Mouse (Mus musculus) embryonic facial prominence, embryonic 11.5 days (tissue): ENCODE measurements at regions not wholly inside any gene's neighbourhood (a gene's known extent, or its start where the extent isn't known, plus 50 kb on each side); places are given as distances from the start of the nearest gene placed in this dataset.

Experiments
- ATAC-seq: fragments of 200-750 bp; cut with Nextera tagmentation; replicated peaks from 2 replicates; pipeline ENCODE4 v1.8.0; 2017; ENCODE audit warnings: low read depth; ENCODE audit not compliant: insufficient number of reproducible peaks, low FRiP score, low TSS enrichment
- DNase-seq: peaks from one replicate; pipeline ENCODE4 v3.0.0-alpha.2; 2015; ENCODE audit warnings: low spot score
- H3K27ac ChIP-seq: fragments of 300-500 bp; sonication (generic); replicated peaks from 2 replicates; pipeline ENCODE4 v1.5.1; 2014; ENCODE audit warnings: mild to moderate bottlenecking, low read depth, low read length, control low read depth
- H3K27me3 ChIP-seq: fragments of 300-500 bp; sonication (generic); 2 replicates; pipeline ENCODE4 v1.6.1; 2014; ENCODE audit warnings: mild to moderate bottlenecking, low read length, moderate library complexity, mixed read lengths; ENCODE audit not compliant: control insufficient read depth, insufficient read depth
- H3K36me3 ChIP-seq: fragments of 300-500 bp; sonication (generic); replicated peaks from 2 replicates; pipeline ENCODE4 v1.6.1; 2014; ENCODE audit warnings: low read depth, mild to moderate bottlenecking, low read length, moderate library complexity, mixed read lengths; ENCODE audit not compliant: control insufficient read depth, insufficient read depth
- H3K4me1 ChIP-seq: fragments of 300-500 bp; sonication (generic); 2 replicates; pipeline ENCODE4 v1.6.1; 2014; ENCODE audit warnings: low read length, mixed read lengths; ENCODE audit not compliant: control insufficient read depth, insufficient read depth
- H3K4me2 ChIP-seq: fragments of 300-500 bp; sonication (generic); 2 replicates; pipeline ENCODE4 v1.6.1; 2014; ENCODE audit warnings: low read depth, mild to moderate bottlenecking, control low read depth, low read length, moderate library complexity
- H3K4me3 ChIP-seq: fragments of 300-500 bp; sonication (generic); 2 replicates; pipeline ENCODE4 v1.5.1; 2014; ENCODE audit warnings: low read depth, low read length, control low read depth
- H3K9ac ChIP-seq: fragments of 300-500 bp; sonication (generic); replicated peaks from 2 replicates; pipeline ENCODE4 v1.6.1; 2014; ENCODE audit warnings: mild to moderate bottlenecking, control low read depth, low read length
- H3K9me3 ChIP-seq: fragments of 300-500 bp; sonication (generic); replicated peaks from 2 replicates; pipeline ENCODE4 v1.6.1; 2016; ENCODE audit warnings: mild to moderate bottlenecking, low read length, inconsistent platforms, mixed read lengths; ENCODE audit not compliant: control insufficient read depth
- WGBS: fragments of 180-500 bp; shearing (Covaris S2); extraction: QIAGEN DNeasy Blood & Tissue Kit; methylation state at CpG from one replicate; pipeline ENCODE4 v1.1.7; 2014; 5-methylcytosine and 5-hydroxymethylcytosine counted together

DNA sequence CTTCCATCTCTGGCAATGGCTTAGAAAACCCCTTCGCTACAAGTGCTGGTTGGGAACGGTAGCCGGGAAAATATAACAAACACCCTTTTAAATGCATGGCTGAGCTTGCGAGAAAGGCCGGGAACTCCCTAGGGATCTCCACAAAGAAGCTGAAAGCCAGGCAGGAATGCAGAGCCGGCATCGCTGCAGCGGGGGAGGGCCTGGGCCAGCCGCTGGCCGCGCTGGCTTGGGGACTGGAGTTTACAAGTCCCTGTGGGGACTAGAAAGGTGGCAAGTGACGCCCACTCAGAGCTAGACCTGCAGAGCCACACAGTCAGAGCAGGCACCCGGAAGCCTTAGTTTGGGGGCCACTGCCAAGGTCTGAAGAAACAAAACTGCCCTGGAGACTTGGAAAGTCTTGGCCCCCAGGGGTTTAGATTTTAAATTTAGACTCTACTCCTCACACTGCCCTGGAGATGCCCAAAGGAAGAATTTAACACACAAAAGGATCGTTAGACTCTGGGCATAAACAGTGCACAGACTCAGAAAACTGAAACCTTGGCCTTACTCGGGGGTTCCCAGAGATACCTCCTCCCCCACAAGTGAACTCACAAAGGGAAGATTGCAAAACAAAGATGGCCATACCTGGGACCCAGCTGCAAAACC is 59.4 kb downstream of the 1700001O22Rik start:
- ATAC-seq (peak; percentile 71; the same call in 1 of the 2 replicates), DNase-seq (peak; percentile 83)
- 3% methylated on average over 15 of the region's 15 CpGs for WGBS
- peak overlapping the region; percentile 81 for H3K27ac ChIP-seq
- H3K36me3 ChIP-seq = no peaks in the 10 kb centered on the region
- no peak overlapping the region for H3K4me3 ChIP-seq
- no peaks in the 10 kb centered on the region for H3K27me3 ChIP-seq
- H3K9me3 ChIP-seq = no peaks in the 10 kb centered on the region
- H3K4me2 ChIP-seq = no peak overlapping the region
- peak overlapping the region; percentile 61 for H3K9ac ChIP-seq
- peaks cover 4% of the 10 kb centered on the region for H3K4me1 ChIP-seq

DNA sequence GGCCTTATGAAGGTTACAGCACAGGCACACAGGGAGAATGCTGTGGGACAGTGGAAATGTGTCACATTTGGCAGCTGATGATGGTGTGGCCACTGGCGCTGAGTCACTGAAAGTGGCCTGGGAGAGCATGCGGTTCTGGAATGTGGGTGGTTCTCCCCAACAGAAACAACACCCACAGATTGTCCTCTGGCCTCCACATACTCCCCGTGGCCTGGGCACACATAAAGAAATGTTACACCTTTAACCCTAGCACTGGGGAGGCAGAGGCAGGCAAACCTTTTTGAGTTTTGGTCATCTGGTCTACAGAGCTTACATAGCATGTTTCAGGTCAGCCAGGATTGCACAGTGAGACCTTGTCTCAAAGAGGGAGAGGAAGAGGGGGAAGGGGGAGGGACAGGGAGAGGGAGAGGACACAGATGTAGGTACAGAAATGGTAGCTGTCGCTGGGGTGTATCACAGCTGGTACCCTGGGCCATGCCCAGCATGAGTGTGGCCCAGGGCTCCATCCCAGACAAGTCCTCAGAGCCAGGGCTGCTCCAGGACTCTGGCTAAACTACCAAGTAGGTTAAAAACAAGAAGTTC is 60.1 kb downstream of the 1700001O22Rik start:
- no peak for ATAC-seq
- WGBS = 45% methylated on average over 4 of the region's 4 CpGs
- H3K4me2 ChIP-seq = no peak overlapping the region

DNA sequence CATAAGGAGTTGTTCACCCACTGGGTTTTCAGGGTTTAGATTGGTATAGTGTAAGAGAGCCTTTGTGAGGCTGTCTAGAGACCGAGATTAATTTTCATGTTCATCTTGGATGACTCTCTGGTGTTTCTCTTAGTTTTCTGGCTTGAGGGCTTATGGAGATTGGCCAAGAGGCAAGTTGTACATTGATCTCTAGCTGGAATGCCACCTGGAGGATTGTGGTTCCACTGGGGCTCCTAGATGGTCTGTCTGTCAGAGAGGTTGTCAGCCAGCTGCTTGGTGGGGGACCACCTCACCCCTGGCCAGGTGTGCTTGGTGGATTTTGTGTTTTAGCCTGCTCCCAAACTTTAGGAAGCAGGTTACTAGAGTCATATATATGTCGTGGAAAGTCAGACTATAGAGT is 62.0 kb downstream of the 1700001O22Rik start:
- no peak overlapping the region for H3K4me3 ChIP-seq
- H3K27ac ChIP-seq = no peak overlapping the region
- H3K4me2 ChIP-seq = no peak overlapping the region
- no peaks in the 10 kb centered on the region for H3K27me3 ChIP-seq
- DNase-seq = no peak
- H3K4me1 ChIP-seq = peaks cover 4% of the 10 kb centered on the region
- no peaks in the 10 kb centered on the region for H3K36me3 ChIP-seq
- H3K9me3 ChIP-seq = no peaks in the 10 kb centered on the region
- no peak overlapping the region for H3K9ac ChIP-seq
- no peak for ATAC-seq
- 86% methylated on average over 2 of the region's 2 CpGs for WGBS

More for the DNA sequence above, 60.1 kb downstream of the 1700001O22Rik start:
- H3K36me3 ChIP-seq = no peaks in the 10 kb centered on the region
- H3K9ac ChIP-seq = peak overlapping the region; percentile 61; the same call in 1 of the 2 replicates
- no peaks in the 10 kb centered on the region for H3K9me3 ChIP-seq
- H3K27me3 ChIP-seq = no peaks in the 10 kb centered on the region
- peaks cover 4% of the 10 kb centered on the region for H3K4me1 ChIP-seq
- no peak overlapping the region for H3K4me3 ChIP-seq
- no peak for DNase-seq
- H3K27ac ChIP-seq = peak overlapping the region; percentile 81

DNA sequence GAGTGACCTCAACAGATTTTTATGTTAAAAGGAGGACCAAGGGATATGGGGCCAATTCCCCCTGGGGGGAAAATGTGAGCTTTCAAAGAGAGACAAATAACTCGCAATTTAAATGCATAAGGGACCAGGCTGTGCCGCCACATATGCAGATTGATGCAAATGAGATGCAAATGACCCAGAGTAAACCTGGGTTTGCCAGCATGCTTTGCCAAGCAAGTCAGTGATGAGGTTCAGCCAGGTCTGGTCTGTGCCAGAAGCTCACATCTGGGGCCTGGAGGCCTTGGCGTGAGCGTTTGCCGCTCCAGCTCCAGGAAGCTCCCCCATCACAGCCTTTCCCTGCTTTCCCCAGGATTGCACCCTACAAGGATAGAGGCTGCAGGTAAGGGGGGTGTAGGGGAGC is 65.7 kb downstream of the 1700001O22Rik start:
- DNase-seq (no peak), ATAC-seq (no peak)
- H3K27ac ChIP-seq = no peak overlapping the region
- no peaks in the 10 kb centered on the region for H3K27me3 ChIP-seq
- no peaks in the 10 kb centered on the region for H3K36me3 ChIP-seq
- WGBS = 65% methylated on average over 5 of the region's 5 CpGs
- H3K4me3 ChIP-seq = no peak overlapping the region
- H3K4me2 ChIP-seq = no peak overlapping the region
- no peaks in the 10 kb centered on the region for H3K9me3 ChIP-seq
- H3K4me1 ChIP-seq = peaks cover 5% of the 10 kb centered on the region; the same call in 1 of the 2 replicates
- no peak overlapping the region for H3K9ac ChIP-seq

DNA sequence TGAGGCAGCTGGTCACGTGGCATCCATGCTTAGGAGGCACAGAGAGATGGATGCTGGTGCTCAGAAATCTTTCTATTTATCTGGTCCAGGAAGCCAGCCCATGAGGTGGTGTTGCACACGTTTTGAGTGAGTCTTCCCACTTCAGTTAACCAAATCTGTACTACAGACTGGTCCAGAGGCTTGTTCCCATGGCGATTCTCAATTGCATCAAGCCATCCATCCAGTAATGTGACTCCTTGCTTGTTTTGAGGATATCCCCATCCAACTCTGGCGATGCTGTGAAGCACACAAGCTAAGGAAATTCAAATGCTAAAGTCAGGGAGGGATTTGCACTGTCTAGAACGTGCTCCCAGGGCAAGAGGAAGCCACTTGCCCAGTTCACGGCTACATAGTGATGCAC is 66.8 kb downstream of the 1700001O22Rik start:
- Histone ChIP-seq H3K4me1 (peaks cover 5% of the 10 kb centered on the region; the same call in 1 of the 2 replicates), H3K9ac (no peak overlapping the region), H3K4me3 (no peak overlapping the region), H3K9me3 (no peaks in the 10 kb centered on the region), H3K27ac (no peak overlapping the region), H3K36me3 (no peaks in the 10 kb centered on the region), H3K27me3 (no peaks in the 10 kb centered on the region), H3K4me2 (no peak overlapping the region)
- 56% methylated on average over 6 of the region's 6 CpGs for WGBS
- ATAC-seq = no peak
- DNase-seq = no peak

DNA sequence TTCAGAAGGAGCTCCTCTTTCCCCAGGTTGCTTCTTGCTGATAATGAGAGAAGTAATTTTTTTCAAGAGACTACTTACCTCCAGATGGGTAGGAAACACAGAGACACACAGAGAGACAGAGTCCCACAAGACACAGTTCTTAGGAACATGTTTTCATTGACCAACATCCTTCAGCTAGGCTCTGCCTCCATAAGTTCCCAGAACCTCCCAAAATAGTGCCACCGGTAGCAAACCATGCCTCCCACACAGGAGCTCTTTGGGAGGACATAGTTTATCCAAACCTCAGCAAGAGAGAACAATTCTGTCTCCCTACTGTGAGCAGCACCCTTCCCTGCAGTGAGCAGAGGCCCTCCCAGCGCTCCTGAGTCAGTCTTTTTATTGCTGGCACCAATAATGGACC is 67.2 kb downstream of the 1700001O22Rik start:
- ATAC-seq (no peak), DNase-seq (no peak)
- Histone ChIP-seq H3K36me3 (no peaks in the 10 kb centered on the region), H3K4me1 (peaks cover 5% of the 10 kb centered on the region; the same call in 1 of the 2 replicates), H3K4me3 (no peak overlapping the region), H3K4me2 (no peak overlapping the region), H3K27ac (no peak overlapping the region), H3K9ac (no peak overlapping the region), H3K9me3 (no peaks in the 10 kb centered on the region), H3K27me3 (no peaks in the 10 kb centered on the region)
- WGBS = 46% methylated on average over 2 of the region's 2 CpGs

DNA sequence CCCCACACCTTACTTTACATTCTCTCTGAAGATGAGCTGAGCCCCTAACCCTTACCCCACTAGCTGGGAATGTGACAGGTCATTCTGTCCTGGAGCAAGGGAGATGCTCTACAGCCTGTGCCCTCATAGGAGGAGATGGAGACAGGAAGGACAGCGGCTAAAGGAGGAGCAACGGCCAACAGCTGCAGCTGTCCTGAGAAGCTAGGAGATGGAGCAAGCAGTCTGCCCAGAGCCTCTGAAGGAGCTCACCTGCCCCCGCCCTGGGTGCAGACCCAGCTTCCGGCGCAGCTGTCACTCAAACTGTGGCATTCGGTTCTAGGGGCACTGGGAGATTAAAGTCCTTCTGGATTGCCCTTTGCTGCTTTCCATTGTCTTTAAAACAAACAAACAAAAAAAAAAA is 69.6 kb downstream of the 1700001O22Rik start:
- H3K4me2 ChIP-seq = no peak overlapping the region
- H3K4me1 ChIP-seq = peaks cover 5% of the 10 kb centered on the region; the same call in 1 of the 2 replicates
- no peaks in the 10 kb centered on the region for H3K9me3 ChIP-seq
- no peaks in the 10 kb centered on the region for H3K36me3 ChIP-seq
- H3K4me3 ChIP-seq = no peak overlapping the region
- 20% methylated on average over 6 of the region's 6 CpGs for WGBS
- H3K9ac ChIP-seq = no peak overlapping the region; the same call in 1 of the 2 replicates
- no peak; the same call in 1 of the 2 replicates for ATAC-seq
- no peak overlapping the region for H3K27ac ChIP-seq
- H3K27me3 ChIP-seq = no peaks in the 10 kb centered on the region
- no peak for DNase-seq

DNA sequence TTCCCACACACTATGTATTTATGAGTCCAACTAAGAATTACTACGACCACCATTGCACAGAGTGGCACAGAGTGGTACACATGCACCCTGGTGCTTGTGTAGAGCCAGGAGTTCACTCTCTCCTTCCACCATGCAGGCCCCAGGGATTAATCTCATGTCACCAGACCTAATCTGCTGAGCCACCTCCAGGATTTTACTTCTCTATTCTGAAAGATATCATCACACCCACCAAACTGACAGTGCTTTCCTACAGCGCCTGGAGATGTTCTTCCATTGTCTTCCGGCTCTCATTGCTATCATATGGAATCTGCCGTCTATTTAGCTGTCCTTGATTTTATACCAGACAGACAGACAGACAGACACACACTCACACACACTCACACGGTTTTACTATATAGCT is 71.6 kb downstream of the 1700001O22Rik start:
- no peak overlapping the region for H3K27ac ChIP-seq
- H3K27me3 ChIP-seq = no peaks in the 10 kb centered on the region
- ATAC-seq = no peak
- WGBS = 94% methylated on average over 5 of the region's 5 CpGs
- H3K4me1 ChIP-seq = peaks cover 5% of the 10 kb centered on the region; the same call in 1 of the 2 replicates
- H3K36me3 ChIP-seq = no peaks in the 10 kb centered on the region
- H3K9ac ChIP-seq = no peak overlapping the region
- no peak for DNase-seq
- H3K4me2 ChIP-seq = no peak overlapping the region
- no peaks in the 10 kb centered on the region for H3K9me3 ChIP-seq
- no peak overlapping the region for H3K4me3 ChIP-seq
